Mouse (Mus musculus): ENCODE data around the gene Ptprn.

DNA sequence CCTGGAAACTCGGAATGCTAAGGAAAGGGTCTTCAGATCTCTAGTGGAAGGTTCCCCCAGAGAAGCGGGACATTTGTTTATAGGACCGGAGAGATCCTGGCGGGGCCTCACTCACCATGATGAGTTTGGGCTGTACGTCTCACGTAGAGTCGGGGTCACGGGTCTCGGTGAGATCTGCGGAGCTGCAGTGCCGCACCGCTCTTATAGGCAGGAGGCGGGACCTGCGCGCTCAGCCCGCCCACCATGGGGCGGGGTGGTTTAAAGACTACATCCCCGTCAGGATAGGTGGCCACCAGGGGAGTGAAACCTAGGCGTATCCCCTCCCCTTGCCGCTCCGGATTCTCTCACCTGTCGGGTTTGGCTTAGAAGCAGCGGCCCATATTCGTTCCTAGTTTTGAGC lies 45.2 kb downstream of the Ptprn start:
- peak; percentile 49 for TF ChIP-seq CTCF (IDR thresholded peaks at IDR 0.05)
- no peak for TF ChIP-seq EP300 (IDR thresholded peaks at IDR 0.05)
